Mouse (Mus musculus) cerebellum, adult 9-11 months (tissue): ENCODE measurements around the gene Sval3.

Experiments
- DNase-seq: peaks from one replicate; pipeline ENCODE4 v3.0.0; 2022

Gene Sval3

GRCm38 (mm10) chr6:41967840-41968239 lies at the start of gene Sval3:
Sval3 (plus strand) TSS chr6:41968140.
- DNase-seq: no peak

GRCm38 (mm10) chr6:41951330-41951729 lies 16.6 kb upstream of the Sval3 start, which contains the start of gene Sval1:
Sval1 (plus strand) TSS chr6:41951630.
- no peak for DNase-seq
